Mouse (Mus musculus) CD4-positive helper T cell, adult 2 months (primary cell): ENCODE measurements around the gene Pak4.

Experiments used
- DNase-seq: peaks from one replicate; pipeline ENCODE4 v3.0.0-alpha.2; 2012; ENCODE audit warnings: low read depth, missing footprints, low spot score

Pak4 gene

GRCm38 (mm10) chr7:28587644-28588043, 10.3 kb downstream of the Pak4 start:
- no peak for DNase-seq

GRCm38 (mm10) chr7:28586663-28587411, 11.1 kb downstream of the Pak4 start:
- no peak for DNase-seq

GRCm38 (mm10) chr7:28585001-28585400, 13.0 kb downstream of the Pak4 start:
- DNase-seq: no peak

GRCm38 (mm10) chr7:28584468-28584867, 13.5 kb downstream of the Pak4 start:
- DNase-seq: no peak

- no peak for DNase-seq
These were observed 14.2 kb downstream of the Pak4 start for GRCm38 (mm10) chr7:28583570-28584344.

GRCm38 (mm10) chr7:28582841-28583240, 15.1 kb downstream of the Pak4 start:
- no peak for DNase-seq

GRCm38 (mm10) chr7:28581721-28582120, 16.3 kb downstream of the Pak4 start:
- DNase-seq: no peak

GRCm38 (mm10) chr7:28579826-28580225, 18.2 kb downstream of the Pak4 start:
- no peak for DNase-seq

- no peak for DNase-seq
These were observed 19.4 kb downstream of the Pak4 start for GRCm38 (mm10) chr7:28578543-28579053.

- no peak for DNase-seq
These were observed 20.0 kb downstream of the Pak4 start for GRCm38 (mm10) chr7:28577826-28578542.

GRCm38 (mm10) chr7:28576271-28576914, 21.6 kb downstream of the Pak4 start:
- no peak for DNase-seq

- DNase-seq: no peak
These were observed 22.4 kb downstream of the Pak4 start for GRCm38 (mm10) chr7:28575597-28575996.

- no peak for DNase-seq
These were observed 24.7 kb downstream of the Pak4 start for GRCm38 (mm10) chr7:28573236-28573635.

- no peak for DNase-seq
These were observed 25.3 kb downstream of the Pak4 start for GRCm38 (mm10) chr7:28572689-28573088.

GRCm38 (mm10) chr7:28570982-28571682, 26.9 kb downstream of the Pak4 start:
- no peak for DNase-seq

GRCm38 (mm10) chr7:28570291-28570981, 27.5 kb downstream of the Pak4 start:
- DNase-seq: no peak

GRCm38 (mm10) chr7:28568253-28568652, 29.7 kb downstream of the Pak4 start:
- DNase-seq: peak; percentile 70

GRCm38 (mm10) chr7:28567539-28567938, 30.4 kb downstream of the Pak4 start:
- no peak for DNase-seq

- DNase-seq: peak; percentile 34
These were observed 32.6 kb downstream of the Pak4 start for GRCm38 (mm10) chr7:28565407-28565806.

GRCm38 (mm10) chr7:28562951-28563350, 35.0 kb downstream of the Pak4 start:
- DNase-seq: no peak
